Mouse (Mus musculus) kidney, postnatal 4 days (tissue): ENCODE results near the gene P3h1.
A peak's percentile ranks its signal among the peaks of the same experiment; 100 is the strongest.

Experiments used
- DNase-seq, 2 experiments: peaks; one replicate each; pipeline ENCODE4 v3.0.0; 2021; ENCODE audit warnings: mixed read lengths in 2 of 2

The P3h1 gene

DNA sequence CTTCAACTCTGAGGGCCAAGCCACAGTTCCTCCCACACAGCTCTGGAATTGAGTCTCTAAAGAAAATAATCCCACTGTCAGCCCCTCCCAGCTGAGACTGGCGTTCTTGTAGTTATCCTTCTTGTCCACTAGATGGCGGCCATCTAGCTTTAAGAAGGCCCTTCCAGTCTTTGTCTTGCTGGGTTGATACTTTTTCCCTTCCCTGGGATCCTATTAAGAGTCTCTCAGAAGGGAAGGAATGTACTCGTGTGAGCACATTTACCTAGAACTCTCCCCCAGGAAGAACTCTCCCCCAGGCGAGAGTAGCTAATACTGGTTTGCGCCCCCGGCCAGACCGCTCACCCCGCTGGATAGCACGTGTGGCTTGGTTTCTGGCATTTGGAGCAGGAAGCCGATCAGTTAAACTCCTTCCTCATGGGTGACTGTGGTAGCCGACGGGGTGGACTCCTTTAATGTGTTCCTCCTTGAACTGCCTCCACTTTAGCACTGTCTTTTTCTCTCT, 6.5 kb downstream of the P3h1 start:
- DNase-seq = peak; percentile 45 to 57

DNA sequence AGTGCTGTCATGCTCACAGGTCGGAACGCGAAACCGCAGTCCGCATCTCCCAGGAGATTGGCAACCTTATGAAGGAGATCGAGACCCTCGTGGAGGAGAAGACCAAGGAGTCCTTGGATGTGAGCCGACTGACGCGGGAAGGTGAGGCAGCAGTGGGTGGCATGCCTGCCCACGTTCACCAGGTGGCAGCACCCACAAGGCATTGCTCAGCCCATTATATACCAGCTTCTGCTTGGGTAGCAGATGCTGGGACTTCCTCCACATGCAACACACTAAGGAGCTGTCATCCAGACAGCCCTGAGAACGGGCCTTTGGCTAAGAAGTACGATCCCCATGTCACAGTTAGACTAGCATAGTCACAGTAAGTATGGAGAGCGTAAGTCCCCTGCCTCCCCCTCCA, 8.9 kb downstream of the P3h1 start:
- DNase-seq = peak; percentile 68 to 71

DNA sequence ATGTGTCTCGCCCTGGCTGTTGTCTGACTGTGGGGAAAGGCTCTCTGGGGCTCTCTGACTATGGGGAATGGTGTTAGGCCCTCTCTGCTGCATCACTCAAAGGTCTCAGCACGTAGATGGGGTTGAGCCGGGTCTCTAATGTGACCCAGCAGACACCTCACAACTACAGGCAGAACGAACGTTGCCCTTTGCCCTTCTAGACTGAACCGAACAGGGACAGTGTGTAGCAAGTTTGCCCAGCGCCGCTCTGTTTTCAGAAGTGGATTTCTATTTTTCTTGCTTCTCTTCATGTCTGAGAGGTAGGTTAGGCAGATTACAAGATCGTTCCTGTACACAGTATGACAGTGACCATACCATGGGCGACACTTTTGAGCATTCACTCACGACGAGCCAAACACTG, 9.9 kb downstream of the P3h1 start:
- DNase-seq = no peak

DNA sequence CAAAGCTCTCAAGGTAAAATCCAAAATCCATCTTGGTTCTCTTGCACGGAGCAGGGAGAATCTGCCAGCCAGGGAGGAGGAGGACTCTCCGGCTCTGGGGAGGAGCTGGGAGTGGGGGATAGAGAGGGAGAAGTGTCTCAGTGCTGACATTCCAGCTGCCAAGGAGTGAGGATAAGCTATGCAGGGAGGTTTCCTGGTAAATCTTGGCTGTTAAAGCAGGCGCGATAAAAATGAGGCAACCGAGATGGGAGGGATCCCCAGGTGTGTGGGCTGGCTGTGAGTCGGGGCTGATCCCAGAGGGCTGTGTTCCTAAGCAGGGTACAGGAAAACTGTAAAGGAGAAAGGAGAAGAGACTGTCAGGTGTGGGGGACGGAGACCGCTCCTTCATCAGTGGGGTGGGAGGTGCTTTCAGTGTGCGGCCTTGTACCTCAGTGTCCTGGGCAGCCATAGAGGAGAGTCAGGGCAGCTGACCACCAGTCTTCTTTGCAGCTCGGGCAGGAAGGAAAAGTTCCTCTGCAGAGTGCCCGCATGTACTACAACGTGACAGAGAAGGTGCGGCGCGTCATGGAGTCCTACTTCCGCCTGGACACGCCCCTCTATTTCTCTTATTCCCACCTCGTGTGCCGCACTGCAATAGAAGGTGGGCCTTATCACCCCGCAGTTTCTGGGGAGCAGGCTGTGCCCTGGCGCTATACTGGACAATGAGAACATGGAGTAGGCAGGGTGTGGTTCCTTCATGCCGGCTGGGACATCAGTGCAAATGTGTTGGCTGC, 11.9 kb downstream of the P3h1 start:
- no peak for DNase-seq

DNA sequence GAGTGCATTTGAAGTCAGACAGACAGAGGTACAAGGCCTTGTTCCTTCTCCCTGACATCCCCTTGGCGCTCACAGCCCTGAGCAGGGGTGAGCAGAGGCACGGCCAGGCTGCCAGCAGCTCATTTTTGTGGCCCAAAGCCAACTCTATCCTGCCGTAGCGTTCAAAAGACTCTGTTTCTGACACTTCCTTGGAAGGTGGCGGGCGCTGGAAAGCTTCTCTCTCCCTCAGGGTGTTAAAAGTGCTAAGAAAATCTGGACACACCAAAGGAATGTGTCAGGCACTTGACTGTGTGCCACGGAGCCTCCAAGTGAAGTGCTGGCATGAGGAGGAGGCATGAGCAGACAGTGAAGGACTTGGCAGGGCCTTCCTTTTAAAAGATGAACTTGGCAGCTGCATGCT, 12.8 kb downstream of the P3h1 start:
- DNase-seq = no peak

DNA sequence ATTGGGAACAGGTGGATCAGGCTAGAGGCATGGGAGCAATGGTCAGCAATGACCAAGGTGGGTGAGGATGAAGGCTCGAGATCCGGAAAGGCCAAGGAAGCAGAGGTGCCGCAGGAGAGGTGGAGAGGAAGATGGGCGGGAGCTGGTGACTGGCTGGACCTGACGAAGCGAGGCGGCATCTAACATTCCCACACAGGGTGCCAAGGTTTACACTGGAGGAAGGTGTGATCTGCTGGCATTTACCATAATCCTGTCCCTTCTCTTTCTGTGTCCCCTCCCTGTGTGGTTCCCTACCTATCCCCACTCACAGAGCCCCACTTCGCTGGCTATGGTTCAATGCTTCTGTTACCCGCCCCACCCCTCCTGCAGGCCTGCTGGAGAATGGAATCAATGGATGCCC, 13.2 kb downstream of the P3h1 start:
- DNase-seq = no peak

DNA sequence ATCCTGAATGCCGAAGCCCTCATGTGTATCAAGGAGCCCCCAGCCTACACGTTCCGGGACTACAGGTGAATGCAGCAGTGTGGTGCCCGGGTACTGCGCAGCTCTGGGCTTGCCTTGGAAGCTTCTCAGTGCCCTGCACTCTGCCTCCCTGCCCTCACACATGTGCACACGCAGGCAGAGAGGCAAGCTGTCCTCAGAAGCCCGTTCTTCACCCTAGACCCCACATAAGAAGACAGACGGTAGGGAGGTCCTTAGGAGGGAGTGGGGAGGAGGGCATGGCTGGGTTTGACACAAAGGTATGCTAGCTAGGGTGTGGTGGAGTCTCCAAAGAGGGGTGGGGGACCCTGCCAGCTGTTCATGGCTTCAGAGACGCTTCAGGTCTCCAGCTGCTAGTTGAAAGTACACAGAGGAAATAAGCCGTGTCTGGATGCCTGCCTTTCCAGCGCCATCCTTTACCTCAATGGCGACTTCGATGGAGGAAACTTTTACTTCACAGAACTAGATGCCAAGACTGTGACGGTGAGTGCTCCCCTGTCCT, 14.0 kb downstream of the P3h1 start:
- DNase-seq = no peak

DNA sequence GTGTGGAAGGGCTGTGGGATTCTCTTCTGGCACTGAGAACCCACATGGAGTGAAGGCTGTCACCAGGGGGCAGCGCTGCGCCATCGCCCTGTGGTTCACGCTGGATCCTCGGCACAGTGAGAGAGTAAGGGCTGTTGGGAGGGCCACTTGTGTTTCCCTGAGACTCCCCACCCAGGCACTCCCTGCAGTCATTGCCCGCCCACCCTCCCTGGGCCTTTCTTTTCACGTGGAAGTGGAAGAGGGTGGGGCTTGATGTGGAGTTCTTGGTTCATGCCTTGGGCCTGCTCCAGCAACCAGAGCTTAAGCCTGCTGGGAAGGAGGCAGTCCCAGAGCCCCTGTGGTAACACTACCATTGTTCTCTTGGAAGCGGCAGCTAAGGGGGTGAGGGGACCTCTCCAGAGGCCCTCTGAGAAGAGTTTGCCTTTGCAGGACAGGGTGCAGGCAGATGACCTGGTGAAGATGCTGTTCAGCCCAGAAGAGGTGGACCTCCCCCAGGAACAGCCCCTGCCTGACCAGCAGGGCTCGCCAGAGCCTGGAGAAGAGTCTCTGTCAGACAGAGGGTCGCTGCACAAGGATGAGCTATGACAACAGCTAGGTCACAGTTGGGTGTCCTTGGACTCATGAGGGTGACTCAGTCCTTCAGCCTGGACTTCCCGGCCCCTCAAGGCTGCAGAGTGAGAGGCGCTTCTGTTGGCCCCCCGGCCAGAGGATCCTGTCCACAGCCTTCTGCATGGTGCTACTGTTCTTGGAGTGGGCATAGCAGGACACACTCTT, 14.9 kb downstream of the P3h1 start:
- DNase-seq = peak; percentile 90 to 91

DNA sequence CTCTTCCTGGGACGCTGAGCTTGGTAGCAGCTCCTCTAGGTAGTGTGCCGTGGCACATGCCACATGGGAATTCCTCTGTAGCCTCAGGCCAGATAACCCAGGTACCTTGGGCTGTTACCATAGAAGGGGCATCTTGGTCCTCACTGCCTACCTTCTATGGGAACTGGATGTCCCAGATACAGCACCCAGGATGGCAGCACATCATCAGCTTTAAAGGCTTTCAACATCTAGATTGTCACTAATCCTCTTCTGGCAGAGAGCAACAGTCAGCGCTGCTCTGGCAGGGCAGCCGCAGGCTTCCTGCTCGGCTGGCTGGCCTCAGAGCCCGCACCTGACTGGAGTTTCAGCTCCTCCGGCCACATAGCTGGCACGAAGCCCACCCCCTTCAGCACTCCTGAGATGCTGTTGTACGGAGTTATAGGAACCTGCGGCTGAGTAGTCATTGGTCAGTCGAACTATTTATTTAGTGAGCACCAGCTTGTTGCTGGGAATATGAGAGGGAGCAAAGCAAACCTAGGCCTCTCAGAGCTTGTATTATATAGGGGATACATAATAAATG, 15.8 kb downstream of the P3h1 start:
- DNase-seq = peak; percentile 52 to 65

DNA sequence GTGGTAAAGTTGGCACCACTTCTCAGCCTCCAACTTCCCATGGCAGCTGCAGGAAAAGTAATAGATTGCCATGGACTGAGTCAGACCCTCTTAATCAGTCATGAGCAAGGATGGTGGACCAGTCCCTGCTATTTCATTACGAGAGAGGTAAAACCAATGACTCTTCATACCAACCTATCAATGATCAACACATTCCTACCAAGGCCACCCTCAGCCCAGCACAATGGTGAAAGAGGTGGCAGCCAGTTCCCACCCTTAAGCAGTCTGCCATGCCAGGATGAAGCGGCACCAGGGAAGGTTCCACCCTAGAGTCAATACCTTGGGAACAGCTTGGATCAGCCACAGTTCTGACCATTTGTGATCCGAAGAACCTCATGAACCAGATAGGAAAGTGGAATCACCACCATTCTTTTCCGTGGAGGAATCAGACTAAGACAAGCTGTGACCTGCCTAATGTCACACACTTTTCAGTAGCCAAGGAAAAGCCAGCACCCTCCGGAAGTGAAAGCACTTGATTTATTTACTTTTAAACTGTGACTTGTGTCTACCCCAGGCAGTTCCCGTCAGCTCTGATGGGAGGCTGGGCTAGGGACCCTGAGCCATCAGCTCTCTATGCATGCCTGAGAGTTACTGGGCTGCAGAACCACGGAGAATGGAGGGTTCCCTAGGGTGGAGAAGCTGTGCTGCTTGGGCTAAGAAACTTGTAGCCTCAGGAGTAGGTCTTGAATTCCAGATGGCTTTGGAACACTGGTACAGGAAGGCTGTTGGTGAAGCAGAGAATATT, 19.5 kb downstream of the P3h1 start:
- peak; percentile 47 to 62 for DNase-seq

DNA sequence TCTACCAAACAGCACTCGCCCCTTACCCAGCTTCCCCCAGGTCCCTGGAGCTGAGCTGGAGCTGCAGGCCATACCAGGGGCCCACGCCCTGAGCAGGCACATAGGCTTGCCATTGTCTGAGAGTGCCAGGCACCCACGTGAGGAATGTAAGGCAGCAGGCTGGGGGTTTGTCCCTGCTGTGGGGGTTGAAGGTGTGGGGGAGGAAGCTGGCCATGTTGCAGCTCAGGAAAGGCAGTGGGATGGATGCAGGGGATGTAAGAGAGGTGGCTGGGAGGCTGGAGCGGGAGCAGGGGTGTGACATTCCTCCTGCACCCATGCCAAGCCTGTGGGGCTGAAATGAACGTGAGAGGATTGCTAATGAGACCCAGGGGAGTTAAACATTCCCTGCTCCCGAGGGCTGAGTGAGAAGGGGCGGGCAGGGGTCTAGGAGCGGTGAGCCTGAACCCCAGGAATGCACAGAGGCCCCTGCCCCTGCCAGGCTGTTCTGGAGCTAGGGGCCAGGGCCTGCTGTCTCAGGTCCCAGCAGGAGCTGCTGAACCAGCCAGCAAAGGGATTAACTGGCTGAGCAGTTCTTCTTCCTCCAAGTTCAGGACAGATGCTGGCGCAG, 21.4 kb downstream of the P3h1 start:
- DNase-seq = peak; percentile 67 to 80

DNA sequence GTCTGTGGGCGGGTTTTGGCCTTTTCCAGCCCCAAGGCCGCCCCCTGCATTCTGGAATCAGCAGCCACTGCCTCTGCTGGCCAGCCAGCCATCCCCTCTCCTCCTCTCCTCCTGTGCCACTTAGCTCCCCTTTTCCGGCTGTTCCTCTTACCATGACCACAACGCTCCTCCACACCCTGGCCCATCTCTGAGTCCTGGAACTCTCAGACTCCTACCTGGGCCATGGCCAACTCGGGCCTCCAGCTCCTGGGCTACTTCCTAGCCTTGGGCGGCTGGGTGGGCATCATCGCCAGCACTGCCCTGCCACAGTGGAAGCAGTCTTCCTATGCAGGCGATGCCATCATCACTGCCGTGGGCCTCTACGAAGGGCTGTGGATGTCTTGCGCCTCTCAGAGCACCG, 22.6 kb downstream of the P3h1 start, which contains the start of gene Cldn19:
Cldn19 (plus strand) TSS at position 64 of the 400 bp plus-strand sequence.
- DNase-seq = peak; percentile 41 to 62

DNA sequence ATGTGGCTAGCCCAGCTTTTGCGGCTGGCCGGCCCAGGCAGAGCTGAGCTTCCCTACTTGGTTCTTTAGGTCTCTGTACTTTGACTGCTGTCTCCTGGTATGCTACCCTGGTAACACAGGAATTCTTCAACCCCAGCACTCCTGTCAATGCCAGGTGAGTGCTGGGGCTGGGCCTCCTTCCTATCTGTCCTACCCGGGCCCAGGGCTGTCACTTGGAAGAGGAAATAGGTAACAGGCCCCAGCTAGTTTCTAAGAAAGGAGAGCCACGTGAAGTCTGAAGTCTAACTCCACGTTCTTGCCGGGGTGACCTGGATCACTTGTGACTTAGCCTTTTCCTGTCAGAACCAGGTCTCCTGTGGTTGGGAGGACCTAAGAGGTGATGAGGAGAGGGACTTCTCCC, 24.4 kb downstream of the P3h1 start:
- DNase-seq = no peak

DNA sequence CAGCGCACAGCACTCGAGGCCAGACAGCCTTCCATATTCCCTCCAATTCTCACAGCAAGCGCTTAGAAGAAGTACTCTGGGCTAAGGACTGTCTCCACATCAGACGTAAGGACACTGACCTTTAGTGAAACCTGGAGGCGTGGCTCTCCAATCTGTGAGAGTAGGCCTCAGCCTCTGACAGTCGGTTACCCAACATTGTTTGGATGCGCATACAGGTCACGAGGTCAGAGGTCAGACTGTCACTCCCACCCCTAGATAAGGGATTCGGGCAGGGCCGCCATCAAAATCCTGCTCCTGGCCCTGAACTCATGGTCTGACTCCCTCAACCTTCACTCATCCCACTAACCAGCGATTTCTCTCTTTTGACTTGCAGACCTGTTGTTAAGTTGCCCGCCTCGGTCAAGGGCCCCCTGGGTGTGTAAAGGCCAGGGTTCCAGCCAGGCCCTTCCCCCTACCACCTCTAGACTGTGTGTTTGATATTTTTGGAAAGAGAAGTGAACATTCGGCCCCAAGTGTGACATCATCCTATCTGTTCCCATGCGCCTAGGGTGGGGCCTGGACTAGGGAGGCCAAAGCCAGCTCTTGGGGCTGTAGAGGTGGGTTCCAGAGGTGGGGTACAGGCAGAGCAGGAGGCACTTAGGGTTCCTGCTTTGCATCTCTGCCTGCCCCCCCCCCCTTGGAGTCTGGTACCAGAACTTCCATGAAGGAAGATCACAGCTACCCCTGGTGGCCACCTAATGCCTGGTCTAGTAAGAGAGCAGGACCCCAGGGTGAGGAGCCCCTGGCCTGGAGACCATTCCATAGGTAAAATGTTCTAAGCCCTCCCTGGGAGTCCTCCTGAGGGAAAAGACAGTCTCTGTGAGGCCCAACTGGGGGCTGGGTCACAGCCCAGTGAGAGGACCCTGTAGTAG, 26.9 kb downstream of the P3h1 start:
- DNase-seq = peak in 1 of 2 experiments; percentile 56

DNA sequence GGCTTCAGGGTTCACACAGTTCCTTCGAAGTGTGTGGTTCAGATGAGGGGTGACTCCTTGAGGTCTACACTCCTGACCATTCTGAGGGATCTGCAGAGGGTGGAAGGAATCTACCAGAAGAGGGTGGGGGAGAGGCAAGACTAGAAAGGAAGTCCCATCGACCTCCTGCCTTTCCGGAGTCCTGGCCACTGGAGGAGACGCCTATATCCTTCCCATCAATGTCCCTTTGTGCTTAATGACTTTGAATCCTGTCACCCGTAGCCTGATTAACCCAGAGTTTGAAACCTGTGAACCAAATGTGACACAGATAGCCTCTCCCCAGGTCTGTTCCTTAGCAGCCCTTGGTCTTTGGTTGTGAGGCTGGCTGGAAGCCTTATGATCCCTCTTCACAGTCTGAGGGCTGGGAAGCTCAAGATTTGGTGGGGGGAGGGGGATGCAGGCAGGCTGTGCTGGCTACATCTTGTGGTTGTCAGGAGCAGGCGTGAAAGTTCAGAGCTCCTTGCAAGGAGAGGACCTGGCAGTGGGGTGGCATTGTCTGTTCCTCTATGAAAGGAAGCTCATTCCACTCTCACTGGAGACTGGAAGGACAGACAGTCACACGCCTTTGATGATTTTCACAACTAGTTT, 28.5 kb downstream of the P3h1 start:
- no peak for DNase-seq

DNA sequence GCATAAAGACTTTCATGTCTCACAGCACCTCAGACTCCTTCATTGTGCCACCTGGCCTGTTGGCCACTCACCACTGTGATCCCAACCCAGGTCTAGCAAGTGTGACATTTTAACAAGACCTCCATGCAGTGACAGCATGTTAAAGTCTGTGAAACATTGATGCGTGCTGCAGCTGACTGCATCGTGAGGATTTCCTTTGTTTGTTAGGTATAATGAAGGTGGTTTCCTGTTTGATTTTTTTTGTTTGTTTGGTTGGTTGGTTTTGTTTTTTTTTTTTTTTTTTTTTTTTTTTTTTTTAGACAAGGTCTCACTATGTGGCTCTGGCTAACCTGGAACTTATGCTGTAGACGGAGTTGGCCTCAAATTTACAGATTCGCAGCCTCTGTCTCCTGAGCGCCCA, 29.8 kb downstream of the P3h1 start:
- no peak for DNase-seq

DNA sequence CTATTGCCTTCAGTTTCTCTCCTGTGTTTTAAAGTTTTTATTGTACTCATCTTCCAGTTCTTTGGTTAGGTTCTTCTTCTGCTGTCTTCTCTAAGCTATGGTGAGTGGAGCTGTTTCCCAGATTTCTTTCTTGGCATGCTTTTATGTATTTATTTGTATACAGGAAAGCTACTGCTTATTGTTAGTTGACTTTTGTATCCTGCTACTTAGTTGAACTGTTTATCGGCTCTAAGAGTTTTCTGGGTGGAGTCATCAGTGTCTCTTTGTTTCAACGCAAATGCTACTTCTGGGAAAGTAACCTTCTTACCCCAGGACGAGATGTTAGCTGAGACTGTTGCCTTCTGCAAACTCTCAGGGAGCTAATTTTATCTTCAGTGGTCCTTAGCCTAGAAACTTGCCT, 30.7 kb downstream of the P3h1 start:
- DNase-seq = no peak

DNA sequence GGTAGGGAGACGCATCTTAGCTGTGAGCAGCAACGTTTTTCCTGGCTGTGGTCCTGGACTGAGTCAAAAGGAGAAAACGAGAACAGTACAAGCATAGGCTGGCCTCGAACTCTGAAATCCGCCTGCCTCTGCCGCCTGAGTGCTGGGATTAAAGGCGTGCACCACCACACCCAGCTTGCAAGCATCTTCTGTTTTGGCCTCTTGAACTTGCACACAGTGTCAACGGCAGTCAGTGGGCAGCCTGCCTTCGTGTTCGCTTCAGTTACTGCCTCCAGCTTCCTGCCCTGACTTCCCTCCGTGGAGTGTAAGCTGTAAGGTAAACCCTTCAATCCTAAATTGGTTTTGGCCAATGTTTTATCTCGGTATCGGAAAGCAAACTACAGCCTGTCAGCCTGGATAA, 33.9 kb downstream of the P3h1 start:
- no peak for DNase-seq

DNA sequence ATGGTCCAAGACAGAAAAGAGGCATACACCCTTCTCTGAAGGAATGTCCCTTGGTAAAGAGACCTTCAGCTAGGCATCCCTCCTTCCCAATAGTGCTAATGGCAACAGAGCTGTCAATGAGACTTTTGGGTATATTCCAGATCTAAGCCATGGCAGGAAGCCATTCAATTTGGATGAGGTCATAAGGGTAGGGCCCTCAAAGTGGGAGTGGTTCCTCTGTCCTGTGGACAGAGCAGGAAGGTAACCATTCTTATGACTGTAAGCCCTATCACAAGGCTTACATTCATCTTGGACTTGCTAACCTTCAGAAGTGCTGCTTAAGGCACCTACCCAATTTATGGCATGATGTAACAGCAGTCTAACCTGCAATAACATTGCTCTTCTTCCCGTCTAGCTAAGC, 41.9 kb downstream of the P3h1 start:
- DNase-seq = no peak

DNA sequence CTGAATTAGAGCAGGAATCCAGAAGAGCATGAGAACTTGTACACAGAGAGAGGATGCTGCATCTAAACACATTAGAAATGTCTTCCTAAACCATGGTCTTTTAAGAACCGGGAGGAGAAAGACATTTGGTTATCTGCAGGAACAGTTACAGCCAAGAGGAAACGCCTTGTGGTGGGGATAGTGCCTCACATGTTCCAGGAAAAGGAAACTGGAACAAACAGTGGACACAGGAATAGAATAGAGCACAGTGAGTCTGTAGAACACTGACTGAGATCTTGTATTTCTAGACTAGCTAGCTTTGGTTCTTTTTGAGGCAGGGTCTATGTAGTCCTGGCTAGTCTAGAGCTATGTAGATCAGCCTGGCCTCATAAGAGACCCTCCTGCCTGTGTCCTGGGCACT, 42.5 kb downstream of the P3h1 start:
- no peak for DNase-seq

DNA sequence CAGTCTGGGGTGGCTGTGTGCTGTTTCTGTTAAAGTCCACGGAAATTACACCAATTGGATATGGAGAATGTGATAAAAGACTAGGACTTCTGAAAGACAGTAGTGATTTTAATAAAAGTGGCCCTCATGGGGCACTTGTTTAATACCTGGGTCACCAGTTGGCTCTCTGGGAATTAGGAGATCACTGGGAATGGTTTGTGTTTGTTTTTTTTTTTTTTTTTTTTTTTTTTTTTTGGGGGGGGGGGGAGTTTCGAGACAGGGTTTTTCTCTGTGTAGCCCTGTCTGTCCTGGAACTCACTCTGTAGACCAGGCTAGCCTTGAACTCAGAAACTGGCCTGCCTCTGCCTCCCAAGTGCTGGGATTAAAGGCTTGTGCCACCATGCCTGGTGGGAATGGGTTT, 43.0 kb downstream of the P3h1 start:
- no peak for DNase-seq
